Mouse (Mus musculus) thymus, adult 2 months (tissue): Measurements from ENCODE around the gene Mrgpra3. TPM values are rescaled to one million over a fixed set of nuclear protein-coding genes. Genes with fewer than 3 reads are reported as not detected.

Experiments used
- DNase-seq: peaks from one replicate; pipeline ENCODE4 v3.0.0; 2021
- H3K27ac ChIP-seq: fragments of 200-500 bp; 2 replicates; pipeline ENCODE4 v1.5.1; 2012; ENCODE audit warnings: low read length, control low read depth; ENCODE audit not compliant: control insufficient read depth, insufficient read depth
- H3K27me3 ChIP-seq: fragments of 200-500 bp; 2 replicates; pipeline ENCODE4 v1.6.1; 2012; ENCODE audit warnings: mild to moderate bottlenecking, low read length, moderate library complexity, mixed read lengths; ENCODE audit not compliant: control insufficient read depth, insufficient read depth
- H3K36me3 ChIP-seq: fragments of 200-500 bp; 2 replicates; pipeline ENCODE4 v1.6.1; 2012; ENCODE audit warnings: mild to moderate bottlenecking, low read length, moderate library complexity; ENCODE audit not compliant: control insufficient read depth, insufficient read depth
- H3K4me1 ChIP-seq: fragments of 200-500 bp; replicated peaks from 2 replicates; pipeline ENCODE4 v1.6.1; 2012; ENCODE audit warnings: low read length; ENCODE audit not compliant: control insufficient read depth, insufficient read depth
- H3K4me3 ChIP-seq: fragments of 200-500 bp; 2 replicates; pipeline ENCODE4 v1.5.1; 2012; ENCODE audit warnings: mild to moderate bottlenecking, low read length, control low read depth, moderate library complexity; ENCODE audit not compliant: control insufficient read depth, insufficient read depth
- CTCF ChIP-seq: fragments of 200-500 bp; IDR thresholded peaks from 2 replicates; pipeline ENCODE4 v1.5.1; 2012; ENCODE audit warnings: mild to moderate bottlenecking, control low read depth, low read length, moderate library complexity, borderline replicate concordance; ENCODE audit not compliant: control insufficient read depth, poor library complexity, insufficient read depth; ENCODE audit errors: extremely low read depth
- WGBS: fragments of 180-500 bp; shearing (Covaris S2); methylation state at CpG from one replicate; pipeline ENCODE4 v1.1.7; 2018; 5-methylcytosine and 5-hydroxymethylcytosine counted together
- polyA plus RNA-seq: library from polyadenylated mRNA; depleted of rRNA; stranded (reverse); fragments of >200 nt; gene quantifications from 2 replicates; pipeline ENCODE4 v1.2.3, GENCODE M21; 2012; rRNA removed

The Mrgpra3 gene
- not detected in 2 replicates for polyA plus RNA-seq

GRCm38 (mm10) chr7:47601272-47601671 is at the start of gene Mrgpra3:
TSS of gene Mrgpra3 (minus strand) at chr7:47601372.
- no peak within 1 kb of the TSS for H3K4me3 ChIP-seq
- 66% methylated on average over 2 of the region's 2 CpGs for WGBS
- TF ChIP-seq CTCF: no peak
- no peaks in the 10 kb centered on the region for H3K36me3 ChIP-seq
- no peaks in the 10 kb centered on the region for H3K27me3 ChIP-seq
- no peak within 1 kb of the TSS for H3K27ac ChIP-seq
- DNase-seq: no peak
- no peaks in the 10 kb centered on the region for H3K4me1 ChIP-seq

Other genes starting within 250 kb of the Mrgpra3 start
- gene Mrgpra1, start 247.1 kb downstream of the Mrgpra3 start, polyA plus RNA-seq: 0.15 and 0.22 TPM in 2 replicates
- 0.30 TPM in 1 of 2 replicates, not detected in the other for gene Mrgpra2a, start 149.2 kb downstream of the Mrgpra3 start, polyA plus RNA-seq
- 0.30 and 0.78 TPM in 2 replicates for gene Mrgpra2b, start 72.5 kb downstream of the Mrgpra3 start, polyA plus RNA-seq